Mouse (Mus musculus) liver, embryonic 14.5 days (tissue): ENCODE data around the gene Olfr31.

ENCODE experiments used
- CTCF ChIP-seq: IDR thresholded peaks from 2 replicates; pipeline ENCODE4 v1.5.1; 2016; ENCODE audit warnings: antibody characterized with exemption, low read depth, control low read depth
- EP300 ChIP-seq: IDR thresholded peaks from 2 replicates; pipeline ENCODE4 v1.6.1; 2016; ENCODE audit warnings: antibody characterized with exemption, low read depth

GRCm38 (mm10) chr14:14352606-14353005, 30.0 kb downstream of the Olfr31 start:
- TF ChIP-seq CTCF = no peak
- no peak for TF ChIP-seq EP300
